Mouse (Mus musculus) heart, adult 8-10 months (tissue): ENCODE data around the gene Gdf15. TPM values are rescaled to one million over a fixed set of nuclear protein-coding genes. Genes with fewer than 3 reads are reported as not detected.

ENCODE experiments used
- DNase-seq: peaks from one replicate; pipeline ENCODE4 v3.0.0; 2022; ENCODE audit warnings: low spot score
- total RNA-seq, 4 experiments: library from RNA; stranded (reverse); gene quantifications; 2 replicates each; pipeline ENCODE4 v1.2.4; 2022

Gdf15 gene
- total RNA-seq, 4 experiments from 2014 or later, result 0.69 to 1.9 (median 1.2) TPM

GRCm38 (mm10) chr8:70657214-70657613 is 25.0 kb upstream of the Gdf15 start:
- no peak for DNase-seq

DNA sequence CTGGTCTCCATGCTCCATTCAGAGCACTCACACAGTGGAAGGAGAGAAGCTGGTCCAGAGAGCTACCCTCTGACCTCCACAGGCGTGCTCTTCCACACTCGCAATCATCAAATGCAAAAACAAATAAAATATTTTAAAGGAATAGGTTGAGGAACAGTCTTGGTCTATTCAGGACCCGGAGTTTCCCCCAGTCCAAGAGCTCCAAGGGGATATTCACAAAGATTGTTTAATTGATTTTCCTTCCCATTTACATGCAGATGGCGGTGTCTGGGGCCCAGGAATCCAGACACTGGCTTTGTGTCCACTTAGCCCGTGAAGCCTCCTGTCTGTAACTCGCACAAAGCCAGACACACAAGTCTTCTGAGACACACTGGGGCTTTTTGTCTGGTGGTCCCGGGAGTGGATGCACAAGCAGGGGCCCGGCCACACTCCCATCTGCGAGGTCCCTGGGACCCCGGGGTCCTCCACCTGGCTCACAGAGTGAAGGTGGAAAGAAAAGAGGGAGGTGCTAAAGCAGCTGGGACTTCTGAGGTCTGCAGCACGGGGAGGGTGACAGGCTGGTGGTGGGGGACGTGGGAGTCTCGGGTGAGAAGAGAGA is 24.0 kb upstream of the Gdf15 start:
- no peak for DNase-seq

GRCm38 (mm10) chr8:70655469-70655868 is 23.2 kb upstream of the Gdf15 start:
- DNase-seq, result no peak

- DNase-seq, result no peak
Observed at GRCm38 (mm10) chr8:70654121-70654520, 21.9 kb upstream of the Gdf15 start.

GRCm38 (mm10) chr8:70653226-70653625 is 21.0 kb upstream of the Gdf15 start:
- DNase-seq, result peak; percentile 57

DNA sequence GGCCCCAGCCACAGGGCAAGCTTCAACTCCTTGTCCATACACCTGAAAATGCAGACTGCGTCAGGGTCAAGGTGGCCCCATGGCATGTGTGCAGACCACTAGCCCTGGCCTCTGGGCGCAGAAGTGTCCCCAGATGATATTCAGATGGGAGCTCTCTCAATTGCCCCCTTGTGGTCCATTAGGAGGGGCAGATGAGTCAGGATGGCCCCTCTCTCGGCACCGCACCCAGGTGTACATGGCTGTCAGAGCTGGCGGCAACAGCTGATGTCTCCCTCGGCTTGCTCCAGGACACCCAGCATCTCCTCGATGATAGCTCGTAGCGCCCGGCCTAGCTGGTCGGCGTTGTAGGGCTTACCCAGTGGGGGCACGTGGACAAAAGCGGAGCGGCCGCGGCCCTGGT is 18.1 kb upstream of the Gdf15 start:
- DNase-seq, result no peak

DNA sequence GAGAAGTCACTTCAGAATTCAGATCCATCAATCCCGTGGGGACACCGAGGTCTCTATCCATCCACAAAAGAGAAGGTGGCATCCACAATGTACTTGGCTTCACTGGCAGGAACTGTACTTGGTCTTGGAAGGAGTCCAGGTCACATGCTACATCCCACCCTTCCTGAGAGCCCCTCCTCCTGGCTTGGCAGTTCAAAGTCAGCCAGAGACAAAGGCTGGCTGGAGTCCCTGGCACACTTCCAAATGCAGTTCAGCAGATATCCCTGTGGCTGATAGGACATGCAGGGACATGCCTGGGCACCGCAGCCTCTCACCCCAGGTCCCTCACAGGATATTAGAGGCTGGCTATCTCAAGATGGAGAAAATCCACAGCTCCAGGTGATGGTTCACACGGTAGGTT is 17.1 kb upstream of the Gdf15 start:
- peak; percentile 92 for DNase-seq

GRCm38 (mm10) chr8:70648921-70649320 is 16.7 kb upstream of the Gdf15 start:
- DNase-seq, result no peak

DNA sequence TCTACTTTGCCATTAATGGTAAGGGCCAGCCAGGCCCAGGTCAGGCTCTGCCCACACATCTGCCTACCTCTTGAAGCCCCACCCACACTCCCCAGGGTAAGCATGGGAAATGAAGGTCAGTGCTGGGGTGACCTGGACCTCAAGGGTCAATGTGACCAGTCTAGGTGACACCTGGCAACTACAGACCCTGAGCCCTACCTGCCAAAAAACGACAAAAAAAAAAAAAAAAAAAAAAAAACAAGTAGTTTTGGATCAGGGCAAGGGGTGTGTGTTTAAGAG is 15.8 kb upstream of the Gdf15 start:
- DNase-seq, result no peak

GRCm38 (mm10) chr8:70647343-70648163 is 15.3 kb upstream of the Gdf15 start:
- DNase-seq, result no peak

- no peak for DNase-seq
Observed at GRCm38 (mm10) chr8:70646775-70647174, 14.5 kb upstream of the Gdf15 start.

- DNase-seq, result no peak
Observed at GRCm38 (mm10) chr8:70646369-70646768, 14.1 kb upstream of the Gdf15 start.

GRCm38 (mm10) chr8:70645501-70646224 is 13.4 kb upstream of the Gdf15 start:
- peak; percentile 69 for DNase-seq

DNA sequence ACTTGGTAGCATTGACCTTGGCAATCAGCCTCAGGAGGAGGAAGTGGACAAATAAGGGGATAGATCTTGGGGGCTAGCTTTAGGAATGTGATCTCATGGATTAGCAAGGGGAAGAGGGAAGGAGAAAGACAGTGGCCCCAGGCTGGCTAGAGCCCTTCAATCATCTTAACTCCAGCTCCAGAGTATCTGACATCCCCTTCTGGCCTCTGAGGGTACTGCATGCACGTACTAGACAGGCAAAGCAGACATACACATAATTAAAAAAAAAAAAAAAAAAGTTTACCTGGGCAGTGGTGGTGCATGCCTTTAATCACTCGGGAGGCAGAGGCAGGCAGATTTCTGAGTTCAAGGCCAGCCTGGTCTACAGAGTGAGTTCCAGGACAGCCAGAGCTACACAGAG is 11.8 kb upstream of the Gdf15 start:
- DNase-seq, result no peak

GRCm38 (mm10) chr8:70643019-70643418 is 10.8 kb upstream of the Gdf15 start:
- DNase-seq, result no peak

DNA sequence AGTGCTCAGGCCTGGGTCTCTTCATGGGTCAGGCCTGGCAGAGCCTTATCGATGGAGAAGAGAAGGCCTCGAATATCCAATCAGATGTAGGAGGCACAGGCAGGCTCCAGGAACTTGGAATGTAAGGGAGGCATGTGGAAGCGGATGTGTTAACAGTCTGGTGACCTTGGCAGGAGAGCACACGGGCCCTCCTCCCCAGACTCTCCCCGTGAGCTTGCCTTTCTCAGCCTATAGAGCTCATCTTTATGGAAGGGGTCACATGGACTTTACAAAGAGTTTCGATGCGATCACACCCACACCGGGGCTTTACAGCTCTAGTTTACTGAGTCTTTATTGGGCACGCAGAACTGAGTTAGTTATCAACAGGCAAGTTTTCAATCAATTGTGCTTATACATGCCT is 6.5 kb upstream of the Gdf15 start:
- DNase-seq, result no peak

- no peak for DNase-seq
Observed at GRCm38 (mm10) chr8:70636838-70637237, 4.6 kb upstream of the Gdf15 start.

DNA sequence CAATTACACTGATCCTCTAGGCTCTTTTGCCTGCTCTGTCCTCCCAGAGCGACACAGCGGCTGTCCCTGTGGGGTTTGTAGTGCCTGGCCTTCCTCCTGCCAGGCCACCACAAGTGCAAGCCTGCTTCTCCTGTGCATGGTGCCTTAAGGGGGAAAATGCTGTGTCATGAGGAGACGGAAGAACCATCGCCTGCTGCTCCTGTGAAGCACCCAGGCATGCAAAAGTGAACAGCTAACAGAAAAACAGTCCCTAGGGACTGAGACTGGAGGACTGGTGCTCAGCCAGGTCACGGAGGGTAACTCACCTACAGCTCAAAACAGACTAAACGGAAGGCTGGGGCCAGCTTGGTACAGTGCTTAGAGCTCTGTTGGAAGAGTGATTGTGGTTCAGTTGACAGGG is 3.3 kb upstream of the Gdf15 start:
- no peak for DNase-seq

DNA sequence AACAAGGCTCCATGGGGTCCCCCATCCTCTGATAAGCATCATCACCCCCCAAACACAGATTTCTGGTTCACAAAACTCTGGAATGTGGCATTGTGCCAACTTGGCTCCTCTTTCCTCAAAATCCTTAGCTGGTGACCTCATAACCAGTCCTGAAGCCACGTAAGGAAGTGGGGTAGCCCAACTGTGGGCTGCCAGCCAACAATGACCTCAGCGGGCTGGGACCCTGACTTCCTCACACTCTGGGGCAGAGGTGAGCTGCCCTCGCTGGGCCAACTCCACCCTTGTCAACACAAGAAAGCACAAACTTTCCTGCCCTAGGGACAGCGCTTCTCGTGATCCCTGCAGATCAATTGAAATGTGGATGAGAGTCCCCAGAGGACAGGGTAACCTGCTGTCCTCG is 1.8 kb upstream of the Gdf15 start:
- peak; percentile 78 for DNase-seq

DNA sequence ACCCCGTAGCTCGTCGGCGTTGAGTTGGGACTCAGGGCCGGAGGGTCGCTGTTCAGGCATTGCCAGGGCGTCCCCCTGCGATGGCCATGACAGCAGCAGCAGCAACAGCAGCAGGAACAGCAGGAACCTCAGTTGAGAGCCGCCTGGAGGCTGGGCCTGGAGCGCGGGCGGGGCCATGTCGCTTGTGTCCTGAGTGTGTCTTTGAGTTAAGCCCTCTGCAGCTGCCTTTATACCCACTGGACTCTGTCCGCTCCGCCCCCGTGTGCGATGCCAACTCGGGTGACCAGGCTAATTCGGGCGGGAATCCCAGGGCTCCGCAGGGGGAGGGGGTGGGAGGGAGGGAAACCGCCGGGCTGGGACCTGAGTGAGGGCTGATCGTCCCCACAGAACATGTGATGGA is 820 bp downstream of the Gdf15 start:
- no peak for DNase-seq

DNA sequence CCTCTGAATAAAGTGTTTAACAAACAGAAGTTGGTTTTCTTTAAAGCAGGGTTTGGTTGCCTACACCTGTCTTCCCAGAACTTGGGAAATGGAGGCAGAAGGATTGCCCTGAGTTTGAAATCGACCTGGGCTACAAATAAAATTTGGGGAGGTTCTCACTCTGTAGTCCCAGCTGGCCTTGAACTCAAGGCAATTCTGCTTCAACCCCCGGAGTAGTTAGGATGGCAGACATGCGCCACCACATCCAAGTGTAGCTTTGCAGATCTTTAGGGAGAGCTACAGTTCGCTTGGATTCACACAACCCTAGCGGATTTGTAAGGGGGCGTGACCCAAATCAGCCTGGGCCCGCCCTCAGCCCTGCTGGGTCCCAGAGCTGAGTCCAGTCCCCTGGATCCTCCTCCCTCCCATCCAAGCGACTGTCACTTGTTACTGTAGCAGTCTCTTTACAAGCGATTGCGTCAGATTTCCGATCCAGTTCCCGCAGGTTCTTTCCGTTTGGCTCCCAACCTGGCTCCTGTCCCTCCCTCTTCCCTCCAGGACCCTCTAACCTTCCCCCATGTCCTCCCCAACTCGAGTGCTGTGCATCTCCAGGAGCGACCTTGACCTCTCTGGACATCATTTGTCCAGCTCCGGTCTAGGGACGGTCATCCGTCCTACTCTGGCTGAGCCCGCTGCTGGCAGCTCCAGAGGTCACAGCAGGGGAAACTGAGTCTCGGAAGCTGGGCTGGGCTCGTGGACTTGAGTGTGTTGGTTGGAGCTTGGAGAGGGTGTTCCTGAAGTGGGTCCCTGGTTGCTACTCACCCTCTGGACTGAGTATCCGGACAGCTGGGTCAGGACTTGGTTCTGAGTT is 1.5 kb downstream of the Gdf15 start:
- no peak for DNase-seq
